Mouse (Mus musculus) intestine, embryonic 15.5 days (tissue): ENCODE data around the gene Susd2. TPM values are rescaled to one million over a fixed set of nuclear protein-coding genes. Genes with fewer than 3 reads are reported as not detected.

Source experiments
- ATAC-seq: fragments of 200-750 bp; cut with Nextera tagmentation; 2 replicates; pipeline ENCODE4 v1.8.0; 2017; ENCODE audit warnings: moderate TSS enrichment, moderate library complexity
- H3K27ac ChIP-seq: fragments of 300-500 bp; sonication (generic); 2 replicates; pipeline ENCODE4 v1.5.1; 2015; ENCODE audit warnings: mild to moderate bottlenecking, inconsistent platforms
- H3K27me3 ChIP-seq: fragments of 300-500 bp; sonication (generic); replicated peaks from 2 replicates; pipeline ENCODE4 v1.6.1; 2015; ENCODE audit warnings: inconsistent platforms
- H3K36me3 ChIP-seq: fragments of 300-500 bp; sonication (generic); 2 replicates; pipeline ENCODE4 v1.6.1; 2015; ENCODE audit warnings: inconsistent platforms
- H3K4me1 ChIP-seq: fragments of 300-500 bp; sonication (generic); replicated peaks from 2 replicates; pipeline ENCODE4 v1.6.1; 2015; ENCODE audit warnings: inconsistent platforms
- H3K4me2 ChIP-seq: fragments of 300-500 bp; sonication (generic); replicated peaks from 2 replicates; pipeline ENCODE4 v1.6.1; 2015; ENCODE audit warnings: mild to moderate bottlenecking, inconsistent platforms
- H3K4me3 ChIP-seq: fragments of 300-500 bp; sonication (generic); replicated peaks from 2 replicates; pipeline ENCODE4 v1.5.1; 2015; ENCODE audit warnings: inconsistent platforms
- H3K9ac ChIP-seq: fragments of 300-500 bp; sonication (generic); 2 replicates; pipeline ENCODE4 v1.6.1; 2015; ENCODE audit warnings: inconsistent platforms
- H3K9me3 ChIP-seq: fragments of 300-500 bp; sonication (generic); 2 replicates; pipeline ENCODE4 v1.6.1; 2016; ENCODE audit warnings: inconsistent platforms
- WGBS: fragments of 180-500 bp; shearing (Covaris S2); methylation state at CpG from one replicate; pipeline ENCODE4 v1.1.7; 2015; 5-methylcytosine and 5-hydroxymethylcytosine counted together
- polyA plus RNA-seq: library from polyadenylated mRNA; unstranded; fragments of >200 nt; fragmentation: Nextera tagmentation; extraction: Ambion mirVana; gene quantifications from 2 replicates; pipeline ENCODE4 v1.2.1, GENCODE M21; 2015

Gene Susd2
- polyA plus RNA-seq, 1 experiment from 2014 or later, result 13.9 TPM

DNA sequence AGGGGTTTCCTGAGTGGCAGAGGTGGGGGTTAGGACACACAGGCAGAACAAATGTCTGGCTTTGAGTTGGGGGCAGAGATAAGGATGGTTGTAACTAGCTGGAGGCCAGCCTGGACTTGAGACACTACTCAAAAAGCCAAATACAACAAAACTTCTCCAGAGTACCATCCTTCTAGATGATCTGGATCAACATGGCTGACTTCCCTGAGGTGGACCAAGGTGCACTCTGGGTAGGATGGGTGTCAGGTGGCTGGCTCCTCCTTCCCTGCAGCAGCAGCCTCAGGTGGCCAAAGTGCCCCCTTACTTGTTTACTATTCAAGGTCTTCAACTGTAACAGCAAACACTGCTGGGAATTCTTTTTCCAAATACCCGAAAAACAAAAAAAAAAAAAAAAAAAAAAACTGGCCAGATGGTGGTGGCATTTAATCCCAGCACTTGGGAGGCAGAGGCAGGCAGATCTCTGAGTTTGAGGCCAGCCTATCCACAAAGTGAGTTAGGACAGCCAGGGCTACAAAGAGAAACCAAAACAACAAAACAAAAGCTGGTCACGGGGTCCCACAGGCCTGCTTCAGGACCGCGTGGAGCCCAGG, 5.7 kb upstream of the Susd2 start:
- peaks cover under 1% of the 10 kb centered on the region; the same call in 1 of the 2 replicates for H3K4me1 ChIP-seq
- H3K9ac ChIP-seq, result no peak overlapping the region
- 84% methylated on average over 4 of the region's 4 CpGs for WGBS
- H3K27ac ChIP-seq, result no peak overlapping the region
- no peaks in the 10 kb centered on the region for H3K9me3 ChIP-seq
- no peaks in the 10 kb centered on the region for H3K27me3 ChIP-seq
- no peak for ATAC-seq
- no peak overlapping the region for H3K4me3 ChIP-seq
- H3K36me3 ChIP-seq, result peaks cover 19% of the 10 kb centered on the region
- no peak overlapping the region for H3K4me2 ChIP-seq

- H3K27ac ChIP-seq, result no peak overlapping the region
- no peaks in the 10 kb centered on the region for H3K9me3 ChIP-seq
- H3K9ac ChIP-seq, result no peak overlapping the region
- peaks cover 5% of the 10 kb centered on the region for H3K4me1 ChIP-seq
- H3K36me3 ChIP-seq, result peaks cover 19% of the 10 kb centered on the region
- H3K27me3 ChIP-seq, result no peaks in the 10 kb centered on the region
- no peak overlapping the region for H3K4me2 ChIP-seq
- ATAC-seq, result no peak
- WGBS, result 75% methylated on average over 7 of the region's 7 CpGs
- H3K4me3 ChIP-seq, result no peak overlapping the region
These were observed 5.2 kb upstream of the Susd2 start for GRCm38 (mm10) chr10:75649001-75649400.

DNA sequence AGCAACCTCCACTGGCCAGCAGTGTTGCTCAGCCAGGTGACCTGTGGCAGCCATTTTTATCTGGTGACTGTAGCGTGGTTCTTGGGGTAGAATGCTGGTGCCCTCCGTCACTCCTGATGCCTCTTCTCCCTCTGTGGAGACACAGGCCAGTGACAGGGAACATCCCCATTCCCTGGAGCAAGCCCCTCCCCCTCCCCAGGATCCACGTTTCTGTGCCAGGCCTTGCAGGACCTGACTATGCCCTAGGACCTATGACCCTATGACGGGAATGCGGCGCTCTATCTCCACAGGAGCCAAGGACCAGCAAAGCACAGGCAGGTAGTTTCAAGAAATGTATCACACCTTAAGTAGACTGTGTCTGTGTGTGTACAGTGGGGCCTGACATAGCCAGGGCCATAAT, 4.3 kb upstream of the Susd2 start:
- Histone ChIP-seq H3K9me3 (no peaks in the 10 kb centered on the region), H3K9ac (no peak overlapping the region), H3K27me3 (no peaks in the 10 kb centered on the region), H3K4me3 (no peak overlapping the region), H3K36me3 (peaks cover 19% of the 10 kb centered on the region), H3K4me2 (no peak overlapping the region), H3K4me1 (peaks cover 13% of the 10 kb centered on the region), H3K27ac (peak overlapping the region; percentile 60)
- ATAC-seq, result no peak
- 90% methylated on average over 6 of the region's 6 CpGs for WGBS

DNA sequence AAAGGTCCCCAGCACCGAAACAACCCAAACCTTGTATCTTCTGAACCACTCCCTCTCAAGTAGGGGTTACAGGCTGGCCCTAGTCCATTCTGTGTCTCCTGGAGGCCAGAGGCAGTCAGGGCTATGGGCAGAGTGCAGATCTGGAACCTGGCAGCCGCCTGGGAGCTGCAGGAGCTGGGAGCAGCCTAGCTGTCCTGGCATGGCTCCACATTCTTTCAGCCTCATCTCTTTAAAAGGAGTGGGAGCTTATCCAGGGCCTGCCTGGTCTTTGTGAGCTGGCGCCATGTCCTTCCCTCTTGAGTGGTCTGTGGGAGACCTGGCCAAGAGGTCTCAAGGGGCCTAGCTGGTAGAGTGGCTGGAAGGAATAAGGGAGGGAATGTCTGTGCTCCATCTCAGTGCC, 3.6 kb upstream of the Susd2 start:
- Histone ChIP-seq H3K27me3 (no peaks in the 10 kb centered on the region), H3K4me2 (no peak overlapping the region), H3K4me3 (no peak overlapping the region), H3K9ac (no peak overlapping the region), H3K9me3 (no peaks in the 10 kb centered on the region), H3K4me1 (peaks cover 16% of the 10 kb centered on the region), H3K36me3 (peaks cover 12% of the 10 kb centered on the region), H3K27ac (peak overlapping the region; percentile 60)
- ATAC-seq, result no peak
- WGBS, result 59% methylated on average over 3 of the region's 3 CpGs

GRCm38 (mm10) chr10:75646406-75646805, 2.6 kb upstream of the Susd2 start:
- Histone ChIP-seq H3K36me3 (peaks cover 7% of the 10 kb centered on the region; the same call in 1 of the 2 replicates), H3K9ac (no peak overlapping the region), H3K4me3 (no peak overlapping the region), H3K9me3 (no peaks in the 10 kb centered on the region), H3K27ac (no peak overlapping the region), H3K27me3 (no peaks in the 10 kb centered on the region), H3K4me1 (peaks cover 16% of the 10 kb centered on the region), H3K4me2 (no peak overlapping the region)
- WGBS, result 91% methylated on average over 6 of the region's 6 CpGs
- no peak for ATAC-seq

- no peak for ATAC-seq
- no peaks in the 10 kb centered on the region for H3K9me3 ChIP-seq
- no peak overlapping the region for H3K27ac ChIP-seq
- H3K4me2 ChIP-seq, result no peak overlapping the region
- WGBS, result 96% methylated on average over 8 of the region's 8 CpGs
- H3K27me3 ChIP-seq, result no peaks in the 10 kb centered on the region
- H3K9ac ChIP-seq, result no peak overlapping the region
- H3K4me3 ChIP-seq, result no peak overlapping the region
- peaks cover 7% of the 10 kb centered on the region; the same call in 1 of the 2 replicates for H3K36me3 ChIP-seq
- peaks cover 16% of the 10 kb centered on the region for H3K4me1 ChIP-seq
These were observed 1.8 kb upstream of the Susd2 start for GRCm38 (mm10) chr10:75645616-75646015.

- no peak for ATAC-seq
- peaks cover under 1% of the 10 kb centered on the region; the same call in 1 of the 2 replicates for H3K36me3 ChIP-seq
- H3K4me2 ChIP-seq, result peak overlapping the region; percentile 30
- H3K4me1 ChIP-seq, result peaks cover 20% of the 10 kb centered on the region
- no peak overlapping the region for H3K4me3 ChIP-seq
- no peaks in the 10 kb centered on the region for H3K27me3 ChIP-seq
- WGBS, result 75% methylated on average over 2 of the region's 2 CpGs
- H3K27ac ChIP-seq, result no peak overlapping the region
- peak overlapping the region; percentile 17; the same call in 1 of the 2 replicates for H3K9ac ChIP-seq
- no peaks in the 10 kb centered on the region for H3K9me3 ChIP-seq
These were observed 917 bp downstream of the Susd2 start for GRCm38 (mm10) chr10:75642891-75643290.

DNA sequence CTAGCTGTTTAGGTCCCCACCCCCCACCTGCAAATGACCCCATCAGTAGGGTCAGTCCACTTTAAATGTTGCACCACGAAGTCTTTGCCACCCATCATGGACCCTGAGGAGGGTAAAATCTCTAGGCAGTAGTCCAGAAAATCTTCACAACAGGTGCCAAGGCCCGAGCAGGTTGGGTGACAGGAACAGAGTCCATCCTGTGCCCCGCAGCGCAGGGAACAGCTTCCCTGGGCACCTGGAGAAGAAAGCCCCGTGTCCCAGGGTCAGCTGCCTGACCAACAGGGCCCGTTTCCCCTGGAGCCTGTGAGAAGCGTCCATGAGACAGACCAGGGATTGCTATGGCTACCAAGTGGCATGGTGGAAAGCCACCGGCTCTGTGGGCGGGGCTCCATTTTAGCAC, 1.4 kb downstream of the Susd2 start:
- Histone ChIP-seq H3K9ac (no peak overlapping the region), H3K4me1 (peaks cover 20% of the 10 kb centered on the region), H3K4me3 (no peak overlapping the region), H3K27me3 (no peaks in the 10 kb centered on the region), H3K27ac (no peak overlapping the region), H3K9me3 (no peaks in the 10 kb centered on the region), H3K36me3 (no peaks in the 10 kb centered on the region), H3K4me2 (peak overlapping the region; percentile 30; the same call in 1 of the 2 replicates)
- no peak for ATAC-seq
- 84% methylated on average over 9 of the region's 9 CpGs for WGBS

DNA sequence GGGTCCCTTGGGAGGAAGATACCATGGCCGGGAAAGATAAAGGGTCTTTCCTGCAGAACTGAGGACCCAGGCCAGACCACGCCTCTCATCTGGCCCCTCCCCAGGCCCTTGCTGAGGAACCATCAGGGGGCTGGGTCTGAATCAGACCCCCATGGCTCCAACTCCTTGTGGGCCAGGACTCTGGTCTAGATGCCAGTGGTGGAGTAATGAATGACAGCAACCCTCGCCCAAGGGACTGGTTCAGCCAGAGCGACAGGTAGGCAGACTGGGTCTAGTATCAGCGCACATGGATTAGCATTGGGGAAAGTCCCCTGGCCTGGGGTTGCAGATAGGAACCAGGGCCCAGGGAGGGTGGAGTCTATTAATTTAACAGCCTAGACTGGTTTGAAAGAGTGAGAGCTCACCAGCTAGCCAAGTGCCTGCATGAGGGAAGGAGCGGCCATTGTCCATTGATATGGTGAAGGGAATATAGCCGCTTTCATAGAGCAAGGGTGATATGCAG, 2.0 kb downstream of the Susd2 start:
- H3K4me1 ChIP-seq, result peaks cover 20% of the 10 kb centered on the region
- no peak overlapping the region for H3K4me2 ChIP-seq
- no peak for ATAC-seq
- no peak overlapping the region for H3K27ac ChIP-seq
- no peaks in the 10 kb centered on the region for H3K36me3 ChIP-seq
- WGBS, result 84% methylated on average over 7 of the region's 7 CpGs
- no peak overlapping the region for H3K9ac ChIP-seq
- H3K27me3 ChIP-seq, result no peaks in the 10 kb centered on the region
- H3K4me3 ChIP-seq, result no peak overlapping the region
- H3K9me3 ChIP-seq, result no peaks in the 10 kb centered on the region

GRCm38 (mm10) chr10:75637711-75638110, 6.1 kb downstream of the Susd2 start:
- no peak overlapping the region for H3K4me2 ChIP-seq
- H3K27me3 ChIP-seq, result no peaks in the 10 kb centered on the region
- H3K36me3 ChIP-seq, result no peaks in the 10 kb centered on the region
- no peak overlapping the region for H3K4me3 ChIP-seq
- H3K9ac ChIP-seq, result no peak overlapping the region
- no peaks in the 10 kb centered on the region for H3K9me3 ChIP-seq
- no peak overlapping the region for H3K27ac ChIP-seq
- 89% methylated on average over 11 of the region's 11 CpGs for WGBS
- peaks cover 8% of the 10 kb centered on the region; the same call in 1 of the 2 replicates for H3K4me1 ChIP-seq
- ATAC-seq, result no peak

- H3K27me3 ChIP-seq, result no peaks in the 10 kb centered on the region
These were observed 7.6 kb downstream of the Susd2 start for GRCm38 (mm10) chr10:75636084-75636786.

GRCm38 (mm10) chr10:75635693-75636055, 8.1 kb downstream of the Susd2 start:
- no peaks in the 10 kb centered on the region for H3K27me3 ChIP-seq
- no peak overlapping the region for H3K4me3 ChIP-seq
- no peak overlapping the region for H3K27ac ChIP-seq
- WGBS, result 11% methylated on average over 9 of the region's 9 CpGs
- H3K9me3 ChIP-seq, result no peaks in the 10 kb centered on the region
- no peak overlapping the region for H3K9ac ChIP-seq
- H3K36me3 ChIP-seq, result no peaks in the 10 kb centered on the region
- H3K4me1 ChIP-seq, result peaks cover 9% of the 10 kb centered on the region; the same call in 1 of the 2 replicates
- ATAC-seq, result peak; percentile 46; the same call in 1 of the 2 replicates
- H3K4me2 ChIP-seq, result no peak overlapping the region

More at GRCm38 (mm10) chr10:75636084-75636786, 7.6 kb downstream of the Susd2 start:
- H3K4me3 ChIP-seq, result no peak overlapping the region
- no peak overlapping the region for H3K27ac ChIP-seq
- H3K4me1 ChIP-seq, result peaks cover 9% of the 10 kb centered on the region; the same call in 1 of the 2 replicates
- no peaks in the 10 kb centered on the region for H3K36me3 ChIP-seq
- 87% methylated on average over 12 of the region's 12 CpGs for WGBS
- H3K9me3 ChIP-seq, result no peaks in the 10 kb centered on the region
- H3K4me2 ChIP-seq, result no peak overlapping the region
- no peak for ATAC-seq
- H3K9ac ChIP-seq, result no peak overlapping the region
